Mouse (Mus musculus) left cerebral cortex, adult 9 months (tissue): ENCODE measurements at regions not wholly inside any gene's neighbourhood (a gene's known extent, or its start where the extent isn't known, plus 50 kb on each side); places are given as distances from the start of the nearest gene placed in this dataset.

ENCODE experiments used
- DNase-seq, 2 experiments: peaks; one replicate each; pipeline ENCODE4 v3.0.0; 2022; ENCODE audit warnings: low spot score in 2 of 2

DNA sequence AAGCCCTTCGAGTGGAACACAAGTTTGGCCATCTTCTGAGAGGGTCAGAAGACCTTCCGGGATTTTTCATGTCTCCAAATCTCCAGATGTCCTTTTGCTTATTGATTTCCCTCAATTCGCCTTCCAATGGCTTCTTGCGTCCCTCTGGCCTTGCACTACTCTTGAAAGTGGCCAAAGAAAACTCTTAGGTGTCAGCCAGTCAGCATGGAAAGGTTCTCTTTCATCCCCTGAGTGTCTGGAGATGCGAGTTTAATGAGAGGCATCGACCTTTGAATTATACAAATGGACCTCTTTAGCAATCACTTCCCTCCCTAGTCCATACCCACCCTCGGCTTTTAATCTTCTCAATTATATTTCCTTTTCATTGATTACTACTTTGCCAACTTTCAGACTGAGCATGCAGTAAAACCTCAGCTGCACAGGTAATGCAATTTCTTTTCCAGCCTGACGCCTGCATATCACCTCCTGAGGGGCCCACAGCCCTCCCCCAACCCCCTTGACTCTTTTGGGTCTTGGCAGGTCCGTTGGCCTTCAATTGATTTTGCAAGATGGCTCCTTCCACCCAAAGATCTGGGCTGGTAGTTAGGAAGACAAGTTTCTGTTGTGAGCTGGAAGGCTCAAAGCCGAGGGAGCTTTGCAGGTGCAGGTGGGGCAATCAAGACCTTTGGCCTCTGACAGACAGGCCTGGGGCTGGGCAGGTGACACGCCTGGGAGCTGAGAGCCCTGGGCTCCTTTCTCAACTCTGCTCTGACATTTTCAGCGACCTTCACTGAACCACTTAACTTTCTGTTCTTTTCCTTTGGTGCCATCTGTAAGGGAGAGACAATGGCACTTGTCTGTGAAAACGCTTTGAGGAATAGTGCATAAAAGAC is 461.8 kb downstream of the Ccdc171 start:
- DNase-seq, result no peak

DNA sequence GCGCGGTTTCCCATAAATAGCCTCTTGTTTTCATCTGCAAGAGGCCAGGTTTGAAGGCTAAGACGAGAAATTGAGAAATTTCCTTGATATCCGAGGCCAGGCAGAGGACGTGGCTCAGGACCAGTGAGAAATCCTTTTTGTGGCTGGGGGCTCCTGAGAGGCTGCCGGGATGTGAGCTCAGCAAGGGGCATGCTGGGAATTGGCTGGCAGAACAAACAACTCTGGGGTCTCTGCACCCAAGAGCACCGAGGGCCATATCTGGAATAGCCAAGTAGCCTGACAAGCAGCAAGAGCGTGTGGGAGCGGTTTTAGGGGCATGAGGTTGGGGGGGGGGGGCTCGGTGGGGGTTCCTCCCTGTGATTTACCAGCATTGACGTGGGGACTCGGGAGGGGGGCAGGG is 462.5 kb downstream of the Ccdc171 start:
- DNase-seq, result no peak

DNA sequence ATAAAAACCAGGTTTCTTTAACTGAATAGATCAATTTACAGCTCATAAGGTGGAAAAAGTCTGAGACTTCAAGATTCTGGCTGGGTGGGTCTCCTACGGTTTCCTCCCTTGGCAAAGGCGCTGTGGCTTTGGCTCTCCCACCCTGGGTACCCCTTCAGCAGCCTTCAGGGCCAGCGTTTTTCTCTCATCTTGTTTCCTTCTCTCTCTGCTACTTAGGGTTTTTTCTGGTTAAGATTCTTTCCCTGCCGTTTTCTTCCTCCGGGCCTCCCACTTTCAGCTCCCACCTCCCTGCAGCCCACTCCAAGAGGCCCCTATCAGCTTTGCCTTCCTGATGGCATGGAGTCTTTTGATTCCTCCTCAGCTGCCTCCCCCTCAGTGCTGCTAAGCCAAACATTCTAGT is 463.0 kb downstream of the Ccdc171 start:
- no peak for DNase-seq

DNA sequence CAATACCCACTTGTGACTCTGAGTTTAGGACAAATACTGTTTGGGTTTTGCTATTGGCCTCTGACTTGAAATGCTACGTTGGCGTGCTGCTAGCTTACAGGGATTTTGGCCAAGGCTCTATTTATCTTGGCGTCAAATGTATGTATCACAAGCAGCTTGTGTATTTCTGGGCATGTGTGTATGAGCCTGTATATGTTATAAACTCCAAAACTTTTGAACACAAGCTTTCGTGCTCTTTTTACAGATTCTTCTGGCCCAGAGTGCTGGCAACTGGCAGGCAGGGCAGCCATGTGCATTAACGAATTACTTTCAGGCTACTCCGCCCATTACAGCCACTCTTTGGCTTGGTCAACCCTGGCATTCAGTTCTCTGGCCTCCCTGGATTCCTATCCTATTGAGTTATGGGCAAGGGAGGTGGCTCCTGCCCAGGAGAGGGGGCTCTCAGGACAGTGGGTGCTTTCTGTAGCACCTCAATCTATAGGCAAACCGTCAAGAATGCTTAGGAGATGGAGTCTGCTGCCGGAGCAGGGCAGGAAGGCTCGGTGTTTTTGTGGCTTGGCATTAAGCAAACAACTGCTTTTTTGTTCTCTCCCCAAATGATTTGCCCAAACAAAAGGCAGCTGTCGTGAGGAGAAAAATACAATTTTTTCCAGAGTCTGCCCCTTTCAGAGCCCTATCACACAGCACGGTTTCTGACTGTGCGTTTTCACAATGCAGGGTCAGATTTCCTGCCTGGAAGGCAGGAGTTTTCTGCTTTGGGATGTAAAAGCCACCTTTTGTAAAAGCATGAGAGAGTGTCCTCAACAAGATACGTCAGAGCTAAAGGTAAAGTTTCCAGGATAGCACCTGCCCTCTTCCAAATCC is 465.0 kb downstream of the Ccdc171 start:
- no peak for DNase-seq

DNA sequence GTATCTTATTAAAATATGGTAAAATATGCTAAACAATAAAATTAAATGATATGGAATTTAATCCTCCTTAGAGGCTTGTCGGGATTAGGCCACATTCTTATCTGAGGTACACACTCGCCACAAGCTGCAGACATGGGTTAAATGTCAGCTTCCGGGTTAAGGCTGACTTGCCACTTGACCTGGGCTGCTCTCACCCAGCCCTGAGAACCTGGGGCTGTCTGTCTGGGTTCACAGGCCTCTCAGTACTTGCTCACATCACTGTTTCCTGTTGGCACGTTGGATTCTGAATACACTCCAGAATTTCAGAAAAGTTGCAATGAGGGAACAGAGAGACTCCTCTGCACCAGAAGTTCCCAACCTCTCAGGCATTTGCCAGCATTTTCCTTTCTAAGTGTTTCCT is 465.9 kb downstream of the Ccdc171 start:
- no peak for DNase-seq

DNA sequence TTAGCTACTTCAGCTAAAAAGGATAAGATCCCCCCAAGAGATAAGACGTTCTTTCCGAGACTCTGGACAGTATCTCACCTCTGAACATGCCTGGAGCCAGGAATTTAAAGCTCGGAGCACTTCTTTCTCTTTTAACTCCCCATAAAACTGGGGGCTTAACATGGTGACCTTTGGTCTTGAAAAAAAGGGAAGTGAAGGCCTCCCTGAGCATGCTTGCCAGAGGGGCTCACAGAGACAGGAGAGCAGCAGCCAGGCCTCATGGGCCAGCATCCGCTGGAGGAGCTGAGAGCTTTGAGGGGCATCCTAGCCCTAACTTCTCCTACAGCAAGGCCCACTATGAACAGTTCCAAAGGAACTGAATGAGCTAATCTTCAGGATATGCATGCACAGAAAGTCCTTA is 471.7 kb downstream of the Ccdc171 start:
- no peak for DNase-seq

DNA sequence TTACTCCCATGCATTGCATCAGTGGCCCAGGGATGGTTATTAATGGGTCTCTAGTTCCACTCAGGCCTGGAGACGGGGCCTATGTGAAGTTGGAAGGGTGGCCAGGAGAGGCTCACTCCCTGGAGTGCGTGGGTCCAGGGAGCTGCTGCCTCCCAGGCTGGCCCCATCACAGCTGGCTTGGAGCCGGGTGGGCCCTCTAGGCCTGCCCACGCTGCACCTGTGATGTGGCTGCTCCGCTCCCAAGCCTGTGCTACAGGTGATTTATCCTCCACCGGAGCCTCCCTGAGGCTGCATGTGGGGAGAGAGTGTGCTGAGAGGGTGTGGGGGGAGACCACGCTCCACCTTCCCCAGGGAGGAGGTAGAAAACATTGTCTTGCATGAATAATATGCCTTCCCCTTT is 476.3 kb downstream of the Ccdc171 start:
- no peak for DNase-seq

GRCm38 (mm10) chr4:84004055-84004778 is 478.9 kb downstream of the Ccdc171 start:
- DNase-seq, result no peak

GRCm38 (mm10) chr4:84004786-84005382 is 479.5 kb downstream of the Ccdc171 start:
- DNase-seq, result no peak

DNA sequence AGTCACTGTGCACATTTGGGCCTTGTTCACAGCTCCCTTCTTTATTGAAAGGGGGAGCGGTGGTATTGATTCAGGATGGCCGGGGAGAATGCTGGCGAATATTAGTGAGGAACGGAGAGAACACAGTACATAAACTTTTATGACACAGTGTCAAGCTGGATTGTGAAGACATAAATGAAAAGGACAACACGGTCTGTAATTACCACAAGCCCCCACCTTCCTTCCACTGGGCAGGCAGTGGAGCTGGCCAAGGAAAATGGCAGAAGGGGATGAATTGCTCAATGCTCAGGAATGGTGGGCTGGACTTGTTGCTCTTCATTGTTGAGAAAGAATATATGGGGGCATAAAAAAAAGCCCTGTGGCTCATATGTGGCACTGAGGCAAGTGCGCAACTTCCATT is 486.6 kb downstream of the Ccdc171 start:
- no peak for DNase-seq

DNA sequence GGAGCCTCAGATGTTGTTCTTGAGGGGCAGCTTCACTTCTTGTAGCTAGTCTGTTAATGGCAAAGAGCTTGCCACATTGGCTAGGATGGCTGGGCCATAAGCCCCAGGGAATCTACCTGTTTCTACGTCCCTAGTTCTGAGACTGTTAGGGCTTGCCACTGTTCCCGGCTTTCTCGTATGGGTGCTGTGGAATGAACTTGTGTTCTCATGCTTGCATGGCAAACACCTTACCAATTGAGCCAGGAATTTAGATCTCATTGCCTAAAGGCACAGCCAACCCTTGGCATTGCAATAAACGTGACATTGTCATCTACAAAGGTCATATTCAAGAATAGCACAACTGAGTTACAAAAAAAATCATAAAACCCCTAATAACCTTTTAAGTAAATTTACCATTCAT is 489.8 kb downstream of the Ccdc171 start:
- DNase-seq, result no peak

DNA sequence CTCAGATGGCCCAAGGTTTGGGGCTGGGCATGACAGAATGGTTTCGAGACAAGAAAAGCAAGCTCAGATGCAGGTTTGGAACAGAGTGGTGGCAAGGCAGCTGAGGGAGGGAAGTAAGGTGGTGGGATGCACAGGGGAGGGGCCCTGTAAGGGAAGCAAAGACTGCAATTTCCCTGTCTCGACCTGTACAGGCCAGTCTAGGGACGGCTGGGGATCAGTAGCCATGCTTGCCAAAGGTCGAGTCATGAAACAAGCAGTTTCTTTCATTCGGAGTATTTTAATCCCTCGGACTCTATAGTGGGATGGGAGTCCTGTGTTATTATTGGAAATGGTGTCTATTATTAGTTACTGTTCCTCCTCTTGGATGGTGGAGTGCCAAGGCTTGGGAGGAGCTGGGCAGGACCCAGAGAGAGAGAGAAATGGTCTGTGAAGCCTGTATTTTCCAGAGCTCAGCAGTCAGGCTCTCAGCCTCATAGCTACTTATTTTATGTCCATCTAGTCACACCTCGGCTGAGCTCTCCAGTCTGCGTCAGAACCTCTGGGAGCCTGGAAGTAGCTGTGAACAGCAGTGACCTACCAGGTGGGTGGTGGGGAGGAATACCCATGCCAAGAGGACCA is 490.3 kb downstream of the Ccdc171 start:
- no peak for DNase-seq

DNA sequence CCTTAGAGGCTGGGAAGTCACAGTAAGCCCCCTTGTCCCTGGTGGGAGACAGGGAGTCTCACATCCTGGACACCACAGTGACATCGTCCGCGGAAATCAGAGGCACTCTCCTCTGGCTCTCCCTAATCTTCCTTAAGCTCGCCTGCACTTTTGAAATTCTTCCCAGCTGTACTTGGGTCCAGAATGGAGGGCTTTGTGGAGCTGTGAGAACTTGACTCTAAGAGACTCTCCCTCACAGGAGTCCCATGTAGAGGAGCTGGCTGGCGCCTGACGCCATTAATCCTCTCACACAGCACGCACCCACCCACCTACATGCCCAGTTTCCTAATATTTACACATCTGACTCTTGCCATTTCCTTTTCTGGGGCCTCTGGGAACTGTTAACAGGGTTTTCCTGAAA is 492.8 kb downstream of the Ccdc171 start:
- DNase-seq, result no peak

GRCm38 (mm10) chr4:84018774-84019173 is 493.4 kb downstream of the Ccdc171 start:
- no peak for DNase-seq

GRCm38 (mm10) chr4:84019500-84020255 is 494.3 kb downstream of the Ccdc171 start:
- DNase-seq, result no peak

DNA sequence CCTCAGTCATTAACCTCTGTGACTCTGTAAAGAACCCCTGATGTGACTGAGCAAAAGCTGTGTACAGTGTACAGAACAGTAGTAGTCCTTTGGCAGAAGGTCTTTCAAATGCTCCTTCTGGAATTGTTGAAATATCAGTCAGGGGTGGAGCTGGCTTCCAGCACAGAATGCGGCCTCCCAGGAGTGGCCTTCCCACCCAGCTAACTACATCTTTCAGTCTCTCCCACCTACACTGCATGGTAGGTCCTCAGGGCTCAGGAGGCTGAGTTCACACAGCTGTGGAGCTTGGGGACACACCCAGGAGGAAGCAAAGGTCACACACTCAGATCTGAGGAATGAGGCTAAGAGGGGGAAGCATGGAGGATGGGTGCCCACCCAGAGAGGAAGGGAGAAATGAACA is 495.3 kb downstream of the Ccdc171 start:
- no peak for DNase-seq

GRCm38 (mm10) chr4:84022323-84022722 is 497.0 kb downstream of the Ccdc171 start:
- no peak for DNase-seq

- no peak for DNase-seq
Observed at GRCm38 (mm10) chr4:84026144-84026543, 500.8 kb downstream of the Ccdc171 start.

GRCm38 (mm10) chr4:84028120-84028519 is 502.8 kb downstream of the Ccdc171 start:
- no peak for DNase-seq

- DNase-seq, result no peak
Observed at GRCm38 (mm10) chr4:84030916-84031315, 505.6 kb downstream of the Ccdc171 start.

- DNase-seq, result no peak
Observed at GRCm38 (mm10) chr4:84032505-84032904, 507.2 kb downstream of the Ccdc171 start.
